Mouse (Mus musculus) liver, embryonic 11.5 days (tissue): Measurements from ENCODE around the gene Rpl34. TPM values are rescaled to one million over a fixed set of nuclear protein-coding genes. Genes with fewer than 3 reads are reported as not detected.

Source experiments
- ATAC-seq: fragments of 200-750 bp; cut with Nextera tagmentation; replicated peaks from 2 replicates; pipeline ENCODE4 v1.8.0; 2017; ENCODE audit warnings: moderate number of reproducible peaks, mild to moderate bottlenecking, moderate TSS enrichment, moderate library complexity; ENCODE audit not compliant: low FRiP score
- DNase-seq: peaks from one replicate; pipeline ENCODE4 v3.0.0-alpha.2; 2017; ENCODE audit warnings: low spot score
- H3K27ac ChIP-seq: fragments of 300-500 bp; sonication (generic); 2 replicates; pipeline ENCODE4 v1.5.1; 2014; ENCODE audit warnings: mild to moderate bottlenecking, low read depth, low read length, control low read depth
- H3K27me3 ChIP-seq: fragments of 300-500 bp; sonication (generic); replicated peaks from 2 replicates; pipeline ENCODE4 v1.6.1; 2014; ENCODE audit warnings: low read length, mixed read lengths; ENCODE audit not compliant: control insufficient read depth, insufficient read depth
- H3K36me3 ChIP-seq: fragments of 300-500 bp; sonication (generic); 2 replicates; pipeline ENCODE4 v1.6.1; 2014; ENCODE audit warnings: mild to moderate bottlenecking, low read length, moderate library complexity, mixed read lengths; ENCODE audit not compliant: control insufficient read depth, insufficient read depth
- H3K4me1 ChIP-seq: fragments of 300-500 bp; sonication (generic); replicated peaks from 2 replicates; pipeline ENCODE4 v1.6.1; 2014; ENCODE audit warnings: low read length, mixed read lengths; ENCODE audit not compliant: control insufficient read depth, insufficient read depth
- H3K4me2 ChIP-seq: fragments of 300-500 bp; sonication (generic); 2 replicates; pipeline ENCODE4 v1.6.1; 2014; ENCODE audit warnings: mild to moderate bottlenecking, control low read depth, moderate library complexity
- H3K4me3 ChIP-seq: fragments of 300-500 bp; sonication (generic); 2 replicates; pipeline ENCODE4 v1.5.1; 2014; ENCODE audit warnings: low read depth, low read length, control low read depth
- H3K9ac ChIP-seq: fragments of 300-500 bp; sonication (generic); 2 replicates; pipeline ENCODE4 v1.6.1; 2014; ENCODE audit warnings: low read depth, low read length, control low read depth
- H3K9me3 ChIP-seq: fragments of 300-500 bp; sonication (generic); 2 replicates; pipeline ENCODE4 v1.6.1; 2016; ENCODE audit warnings: low read length, inconsistent platforms, mixed read lengths; ENCODE audit not compliant: control insufficient read depth
- WGBS: fragments of 180-500 bp; shearing (Covaris S2); extraction: QIAGEN DNeasy Blood & Tissue Kit; methylation state at CpG from one replicate; pipeline ENCODE4 v1.1.7; 2014; 5-methylcytosine and 5-hydroxymethylcytosine counted together
- polyA plus RNA-seq: library from polyadenylated mRNA; unstranded; fragments of >200 nt; fragmentation: Nextera tagmentation; extraction: Ambion mirVana; gene quantifications from 2 replicates; pipeline ENCODE4 v1.2.1, GENCODE M21; 2014

Gene Rpl34
- polyA plus RNA-seq, 1 experiment from 2014 or later, result 1,138 TPM

- DNase-seq (no peak), ATAC-seq (no peak)
- Histone ChIP-seq H3K36me3 (no peaks in the 10 kb centered on the region; the same call in 1 of the 2 replicates), H3K4me2 (no peak overlapping the region), H3K9me3 (no peaks in the 10 kb centered on the region), H3K27me3 (no peaks in the 10 kb centered on the region), H3K27ac (no peak overlapping the region), H3K4me1 (no peaks in the 10 kb centered on the region), H3K9ac (no peak overlapping the region), H3K4me3 (no peak overlapping the region)
- WGBS, result 86% methylated on average over 4 of the region's 4 CpGs
Observed at GRCm38 (mm10) chr3:130718871-130719270, 11.3 kb downstream of the Rpl34 start.

- H3K4me1 ChIP-seq, result no peaks in the 10 kb centered on the region
- ATAC-seq (no peak), DNase-seq (no peak)
- no peaks in the 10 kb centered on the region for H3K36me3 ChIP-seq
- H3K9me3 ChIP-seq, result no peaks in the 10 kb centered on the region
- no peak overlapping the region for H3K9ac ChIP-seq
- no peaks in the 10 kb centered on the region for H3K27me3 ChIP-seq
- WGBS, result 86% methylated on average over 7 of the region's 7 CpGs
- H3K27ac ChIP-seq, result no peak overlapping the region
- H3K4me3 ChIP-seq, result no peak overlapping the region
- H3K4me2 ChIP-seq, result no peak overlapping the region
Observed at GRCm38 (mm10) chr3:130716555-130716954, 13.6 kb downstream of the Rpl34 start.

GRCm38 (mm10) chr3:130714775-130715568 lies 15.2 kb downstream of the Rpl34 start:
- Histone ChIP-seq H3K4me2 (peak overlapping the region; percentile 78), H3K27me3 (no peaks in the 10 kb centered on the region), H3K4me1 (no peaks in the 10 kb centered on the region), H3K36me3 (no peaks in the 10 kb centered on the region), H3K4me3 (peak overlapping the region; percentile 50), H3K9me3 (no peaks in the 10 kb centered on the region), H3K9ac (peak overlapping the region; percentile 56), H3K27ac (no peak overlapping the region)
- no peak for DNase-seq
- peak; percentile 68 for ATAC-seq
- 15% methylated on average over 22 of the region's 22 CpGs for WGBS

GRCm38 (mm10) chr3:130712891-130713290 lies 17.3 kb downstream of the Rpl34 start:
- ATAC-seq, result no peak
- WGBS, result 52% methylated on average over 6 of the region's 6 CpGs

GRCm38 (mm10) chr3:130710103-130710502 lies 20.1 kb downstream of the Rpl34 start:
- H3K36me3 ChIP-seq, result peaks cover 2% of the 10 kb centered on the region; the same call in 1 of the 2 replicates
- H3K4me2 ChIP-seq, result peak overlapping the region; percentile 84
- 54% methylated on average over 7 of the region's 7 CpGs for WGBS
- no peak overlapping the region for H3K27ac ChIP-seq
- DNase-seq, result no peak
- H3K4me3 ChIP-seq, result peak overlapping the region; percentile 74
- no peaks in the 10 kb centered on the region for H3K27me3 ChIP-seq
- peaks cover 14% of the 10 kb centered on the region for H3K4me1 ChIP-seq
- no peak for ATAC-seq
- H3K9me3 ChIP-seq, result no peaks in the 10 kb centered on the region
- H3K9ac ChIP-seq, result peak overlapping the region; percentile 55

More at GRCm38 (mm10) chr3:130712891-130713290, 17.3 kb downstream of the Rpl34 start:
- no peaks in the 10 kb centered on the region for H3K36me3 ChIP-seq
- DNase-seq, result no peak
- no peak overlapping the region for H3K4me2 ChIP-seq
- H3K4me3 ChIP-seq, result no peak overlapping the region
- peaks cover 3% of the 10 kb centered on the region; the same call in 1 of the 2 replicates for H3K4me1 ChIP-seq
- H3K27me3 ChIP-seq, result no peaks in the 10 kb centered on the region
- H3K9me3 ChIP-seq, result no peaks in the 10 kb centered on the region
- H3K9ac ChIP-seq, result no peak overlapping the region
- no peak overlapping the region for H3K27ac ChIP-seq

- H3K27me3 ChIP-seq, result no peaks in the 10 kb centered on the region
- peak within 1 kb of the TSS; percentile 85 for H3K9ac ChIP-seq
- no peaks in the 10 kb centered on the region for H3K9me3 ChIP-seq
- H3K27ac ChIP-seq, result peak within 1 kb of the TSS; percentile 66
- H3K4me3 ChIP-seq, result peak within 1 kb of the TSS; percentile 74
- ATAC-seq (peak; percentile 95), DNase-seq (peak; percentile 88)
- H3K4me2 ChIP-seq, result peak within 1 kb of the TSS; percentile 84
- H3K36me3 ChIP-seq, result peaks cover 2% of the 10 kb centered on the region; the same call in 1 of the 2 replicates
- H3K4me1 ChIP-seq, result peaks cover 14% of the 10 kb centered on the region
- WGBS, result under 1% methylated on average over 45 of the region's 45 CpGs
Observed at GRCm38 (mm10) chr3:130708967-130709924, 21.0 kb downstream of the Rpl34 start, which contains the start of gene Ostc. Gene Ostc (minus strand): TSS chr3:130709444.

GRCm38 (mm10) chr3:130708529-130708928 lies 21.7 kb downstream of the Rpl34 start:
- Histone ChIP-seq H3K27me3 (no peaks in the 10 kb centered on the region), H3K27ac (peak overlapping the region; percentile 66), H3K4me2 (peak overlapping the region; percentile 84), H3K4me1 (peaks cover 14% of the 10 kb centered on the region), H3K4me3 (peak overlapping the region; percentile 74), H3K36me3 (peaks cover 4% of the 10 kb centered on the region; the same call in 1 of the 2 replicates), H3K9me3 (no peaks in the 10 kb centered on the region), H3K9ac (peak overlapping the region; percentile 85)
- ATAC-seq (no peak), DNase-seq (no peak)
- 1% methylated on average over 5 of the region's 5 CpGs for WGBS

GRCm38 (mm10) chr3:130702289-130702688 lies 27.9 kb downstream of the Rpl34 start:
- Histone ChIP-seq H3K4me3 (no peak overlapping the region), H3K36me3 (peaks cover 21% of the 10 kb centered on the region), H3K27me3 (no peaks in the 10 kb centered on the region), H3K27ac (no peak overlapping the region), H3K4me2 (no peak overlapping the region), H3K9me3 (no peaks in the 10 kb centered on the region), H3K9ac (no peak overlapping the region), H3K4me1 (peaks cover 5% of the 10 kb centered on the region)
- ATAC-seq (no peak), DNase-seq (no peak)
- 85% methylated on average over 6 of the region's 6 CpGs for WGBS
